In genomic region chr13:40988418-40988817, GRCm38 (mm10) we compare ENCODE assay signal across 22 mouse cellular contexts. TPM values are rescaled to one million over a fixed set of nuclear protein-coding genes. Genes with fewer than 3 reads are reported as not detected.
DNase-seq lines count a peak whose midpoint lies in the region; ATAC-seq and TF ChIP-seq lines count a peak whose summit lies in the region.
"Had no signal": no experiment of that assay in that cellular context is flagged by ENCODE, and none has a peak within 500 bp of the region (broad histone marks: within the 10 kb centered on the region; RNA-seq: fewer than 3 reads in every experiment).

No protein-coding gene starts in this region.

- no peak overlapping the region for H3K9ac ChIP-seq in MEL (ENCODE audit: control insufficient read depth, low read depth, low read length, poor library complexity, severe bottlenecking)
- H3K9ac ChIP-seq in liver, postnatal 0 days (replicated peaks) = no peak overlapping the region
- H3K9ac ChIP-seq: embryonic facial prominence, embryonic 13.5 days; heart, embryonic 12.5 days; hindbrain, embryonic 15.5 days had no signal

- no peak overlapping the region for H3K4me3 ChIP-seq in MEL (ENCODE audit: control insufficient read depth in 1 of 2, insufficient read depth in 1 of 2, low read depth in 2 of 2, low read length in 2 of 2)
- no peak overlapping the region for H3K4me3 ChIP-seq in liver, postnatal 0 days (ENCODE audit: low read depth, low read length)
- H3K4me3 ChIP-seq: embryonic facial prominence, embryonic 13.5 days; forebrain, embryonic 10.5 days; gastrocnemius, adult 2 months; heart, embryonic 12.5 days; hindbrain, embryonic 15.5 days had no signal

- no peak overlapping the region for H3K27ac ChIP-seq in MEL (ENCODE audit: control insufficient read depth, low read depth, low read length)
- no peak overlapping the region for H3K27ac ChIP-seq in liver, postnatal 0 days (ENCODE audit: low read depth)
- H3K27ac ChIP-seq: embryonic facial prominence, embryonic 13.5 days; forebrain, embryonic 10.5 days; gastrocnemius, adult 2 months; hindbrain, embryonic 15.5 days had no signal

- 66% methylated on average over 2 of the region's 2 CpGs for WGBS in liver, postnatal 0 days (ENCODE audit: insufficient replicate concordance)

- DNase-seq in 3T3-L1 (ENCODE audit: low read depth, low spot score) (peak; percentile 52), MEL (ENCODE audit: low read depth, low spot score) (peak; percentile 44)
- DNase-seq in liver, postnatal 0 days = no peak
- no peak for DNase-seq in retina, embryonic 14.5 days (ENCODE audit: low spot score)
- DNase-seq in cerebellum, adult 18-20 months = no peak
- DNase-seq in adrenal gland, postnatal 10 days = no peak
- DNase-seq: adrenal gland, adult 8-10 months; B cell, adult 2 months; cerebellum, adult 11 months; cerebellum, adult 9-10 months; cerebellum, postnatal 25 days; gastrocnemius, adult 2 months; gastrocnemius, postnatal 25 days had no signal

- TF ChIP-seq RAD21 in MEL (IDR thresholded peaks at IDR 0.05; ENCODE audit: low read depth, low read length) = no peak

- peak; percentile 82 for ATAC-seq in erythroid progenitor cell, adult 5-6 weeks (replicated peaks; ENCODE audit: low FRiP score, poor library complexity, severe bottlenecking)
- ATAC-seq in liver, postnatal 0 days = peak; percentile 83
- ATAC-seq: CD4-positive, CD25-positive, alpha-beta regulatory T cell, adult 4 months; forebrain, embryonic 14.5 days; Patski had no signal

- H3K79me2 ChIP-seq in MEL (ENCODE audit: control insufficient read depth, insufficient read depth, low read length, poor library complexity) = no peaks in the 10 kb centered on the region

- no peaks in the 10 kb centered on the region for H3K27me3 ChIP-seq in MEL (ENCODE audit: control insufficient read depth in 1 of 2, insufficient read depth in 2 of 2, low read length in 2 of 2)
- H3K27me3 ChIP-seq in liver, postnatal 0 days (ENCODE audit: insufficient read depth, low read length) = no peaks in the 10 kb centered on the region
- H3K27me3 ChIP-seq: embryonic facial prominence, embryonic 13.5 days; heart, embryonic 12.5 days; hindbrain, embryonic 15.5 days; Patski had no signal

- no peaks in the 10 kb centered on the region for H3K9me3 ChIP-seq in MEL (replicated peaks; ENCODE audit: insufficient read depth, low read length)
- H3K9me3 ChIP-seq in liver, postnatal 0 days (ENCODE audit: low read length) = no peaks in the 10 kb centered on the region
- H3K9me3 ChIP-seq: embryonic facial prominence, embryonic 13.5 days; forebrain, embryonic 10.5 days; G1E; heart, embryonic 12.5 days; hindbrain, embryonic 15.5 days had no signal

- TF ChIP-seq EP300 in MEL (IDR thresholded peaks at IDR 0.05; ENCODE audit: low read depth in 1 of 2, low read length in 2 of 2) = peak in 1 of 2 experiments; percentile 59; a peak in 2 of 4 replicates
- peak; percentile 80 for TF ChIP-seq EP300 in liver, postnatal 0 days (IDR thresholded peaks at IDR 0.05; ENCODE audit: low read depth)

- no peak overlapping the region for H3K4me2 ChIP-seq in liver, postnatal 0 days (ENCODE audit: low read depth, low read length)
- H3K4me2 ChIP-seq: embryonic facial prominence, embryonic 13.5 days; heart, embryonic 12.5 days; hindbrain, embryonic 15.5 days had no signal

- peaks cover 6 to 15% of the 10 kb centered on the region in 2 experiments for H3K4me1 ChIP-seq in MEL (ENCODE audit: control insufficient read depth in 1 of 2, insufficient read depth in 2 of 2, low read length in 2 of 2)
- no peaks in the 10 kb centered on the region for H3K4me1 ChIP-seq in liver, postnatal 0 days (ENCODE audit: insufficient read depth)
- H3K4me1 ChIP-seq: embryonic facial prominence, embryonic 13.5 days; forebrain, embryonic 10.5 days; heart, embryonic 12.5 days; hindbrain, embryonic 15.5 days had no signal

- peaks cover 0 to 11% of the 10 kb centered on the region in 2 experiments; a peak in 2 of 4 replicates for H3K36me3 ChIP-seq in MEL (ENCODE audit: control insufficient read depth in 1 of 2, insufficient read depth in 2 of 2, low read length in 2 of 2)
- no peaks in the 10 kb centered on the region for H3K36me3 ChIP-seq in liver, postnatal 0 days (replicated peaks; ENCODE audit: insufficient read depth, low read length)
- H3K36me3 ChIP-seq: embryonic facial prominence, embryonic 13.5 days; forebrain, embryonic 10.5 days; G1E; heart, embryonic 12.5 days; hindbrain, embryonic 15.5 days had no signal

- TF ChIP-seq CTCF in MEL (IDR thresholded peaks at IDR 0.05 in 2 of 3, conservative IDR thresholded peaks at IDR 0.05 in 1 of 3; ENCODE audit: control insufficient read depth in 1 of 3, insufficient read depth in 1 of 3, low read depth in 2 of 3, low read length in 3 of 3, poor library complexity in 1 of 3, severe bottlenecking in 1 of 3) = no peak
- no peak for TF ChIP-seq CTCF in liver, postnatal 0 days (IDR thresholded peaks at IDR 0.05; ENCODE audit: low read depth)

- no peak for TF ChIP-seq POLR2A in MEL (IDR thresholded peaks at IDR 0.05; ENCODE audit: control insufficient read depth in 1 of 2, insufficient read depth in 1 of 2, low read depth in 1 of 2, low read length in 2 of 2, poor library complexity in 1 of 2)

TF ChIP-seq in MEL, 35 proteins besides CTCF, POLR2A, EP300 and RAD21:
- TF ChIP-seq TCF12 (IDR thresholded peaks at IDR 0.05; ENCODE audit: low read depth, low read length) (peak; percentile 50; the same call in 1 of the 2 replicates), SMC3 (IDR thresholded peaks at IDR 0.05; ENCODE audit: low read depth, low read length) (no peak), TAL1 (IDR thresholded peaks at IDR 0.05; ENCODE audit: low read length) (peak; percentile 54), RCOR1 (IDR thresholded peaks at IDR 0.05; ENCODE audit: low read depth, low read length) (peak; percentile 61; the same call in 1 of the 2 replicates), GABPA (IDR thresholded peaks at IDR 0.05; ENCODE audit: low read depth, low read length) (no peak), TBP (IDR thresholded peaks at IDR 0.05; ENCODE audit: low read depth, low read length) (no peak), POLR2AphosphoS2 (IDR thresholded peaks at IDR 0.05; ENCODE audit: low read length) (no peak), GATA1 (IDR thresholded peaks at IDR 0.05; ENCODE audit: low read depth, low read length) (peak; percentile 51; the same call in 1 of the 2 replicates), NRF1 (IDR thresholded peaks at IDR 0.05; ENCODE audit: insufficient read depth, low read depth, low read length, poor library complexity, severe bottlenecking) (no peak), ZNF384 (IDR thresholded peaks at IDR 0.05; ENCODE audit: low read depth, low read length) (peak; percentile 48), BHLHE40 (IDR thresholded peaks at IDR 0.05; ENCODE audit: borderline replicate concordance, low read depth, low read length) (no peak), CHD2 (IDR thresholded peaks at IDR 0.05; ENCODE audit: low read length) (no peak), HCFC1 (IDR thresholded peaks at IDR 0.05; ENCODE audit: low read depth, low read length) (no peak), MYC (IDR thresholded peaks at IDR 0.05; ENCODE audit: low read depth, low read length) (no peak)

RNA-seq across cellular contexts. Expression of gene Pak1ip1, which starts 12.4 kb away (rescaled TPM):
- 94.5 and 109 TPM in 2 replicates for total RNA-seq in MEL (2012; rRNA removed)
- polyA plus RNA-seq in MEL (2012; ENCODE audit: insufficient read depth in 1 of 2, insufficient read length in 2 of 2, low read depth in 1 of 2, low replicate concordance in 2 of 2, missing spikeins in 1 of 2) = 100 to 1,000 TPM in 1 of 2 experiments, not detected in 1; 101 TPM
- 46.5 and 88.0 TPM in 2 replicates for total RNA-seq in erythroid progenitor cell, adult 5-6 weeks (2015; ENCODE audit: low replicate concordance)
- total RNA-seq in erythroid progenitor cell, adult 5-6 weeks (2017; ENCODE audit: low replicate concordance) = 63.4 and 63.5 TPM in 2 replicates
- 43.1 and 45.8 TPM in 2 replicates for polyA plus RNA-seq in liver, postnatal 0 days (2015; fragmentation: Nextera tagmentation; extraction: Ambion mirVana)
- 10 to 100 TPM; 48.0 to 55.5 TPM for total RNA-seq in adrenal gland, postnatal 10 days (2021)

RNA-seq across cellular contexts. Expression of gene Tmem14c, which starts 27.7 kb away (rescaled TPM):
- 260 and 319 TPM in 2 replicates for total RNA-seq in MEL (2012; rRNA removed)
- polyA plus RNA-seq in MEL (2012; ENCODE audit: insufficient read depth in 1 of 2, insufficient read length in 2 of 2, low read depth in 1 of 2, low replicate concordance in 2 of 2, missing spikeins in 1 of 2) = 100 to 1,000 TPM in 1 of 2 experiments, not detected in 1; 294 TPM
- 628 and 784 TPM in 2 replicates for total RNA-seq in erythroid progenitor cell, adult 5-6 weeks (2015; ENCODE audit: low replicate concordance)
- 461 and 723 TPM in 2 replicates for total RNA-seq in erythroid progenitor cell, adult 5-6 weeks (2017; ENCODE audit: low replicate concordance)
- polyA plus RNA-seq in liver, postnatal 0 days (2015; fragmentation: Nextera tagmentation; extraction: Ambion mirVana) = 383 and 408 TPM in 2 replicates
- total RNA-seq in adrenal gland, postnatal 10 days (2021) = 100 to 1,000 TPM; 310 to 344 TPM

Comparison
In these comparisons a context has a peak if more than half of its experiments do, and no peak if none do; other contexts are left out.
1. DNase-seq: peak in 3T3-L1 (single experiment) and MEL (single experiment); none in liver, postnatal 0 days (single experiment), retina, embryonic 14.5 days (single experiment), cerebellum, adult 18-20 months (0 of 2) and adrenal gland, postnatal 10 days (single experiment).